In genomic region chr17:14640351-14641115, GRCm38 (mm10) we compare ENCODE assay signal across 10 mouse cellular contexts. TPM values are rescaled to one million over a fixed set of nuclear protein-coding genes. Genes with fewer than 3 reads are reported as not detected.
DNase-seq lines count a peak whose midpoint lies in the region; ATAC-seq lines count a peak whose summit lies in the region.
"Had no signal": no experiment of that assay in that cellular context is flagged by ENCODE, and none has a peak within 500 bp of the region (broad histone marks: within the 10 kb centered on the region; RNA-seq: fewer than 3 reads in every experiment).

No protein-coding gene starts in this region.

- H3K9ac ChIP-seq in liver, embryonic 13.5 days, result no peak overlapping the region
- H3K9ac ChIP-seq: liver, embryonic 14.5 days had no signal

- intact Hi-C loops in heart, postnatal 10 days (cut with DNase I), result no loop called here

- peak overlapping the region; percentile 47; the same call in 1 of the 2 replicates for H3K27ac ChIP-seq in liver, embryonic 13.5 days
- H3K27ac ChIP-seq: liver, embryonic 14.5 days had no signal

- no peak overlapping the region for H3K4me2 ChIP-seq in liver, embryonic 13.5 days

- ATAC-seq in liver, embryonic 13.5 days (ENCODE audit: low read depth), result no peak
- ATAC-seq in megakaryocyte progenitor cell, adult 5-6 weeks (replicated peaks; ENCODE audit: poor library complexity), result no peak

- WGBS in liver, embryonic 13.5 days (ENCODE audit: insufficient replicate concordance), result 68% methylated on average over 15 of the region's 15 CpGs

- DNase-seq in testis, postnatal 10 days (ENCODE audit: low spot score), result peak; percentile 65
- DNase-seq in testis, postnatal 14 days (ENCODE audit: low spot score), result no peak
- DNase-seq in heart, postnatal 10 days, result peak; percentile 79 to 80
- no peak for DNase-seq in liver, embryonic 13.5 days
- peak; percentile 55 to 79 for DNase-seq in urinary bladder, postnatal 4 days (ENCODE audit: low spot score in 2 of 2)
- DNase-seq in thymus, postnatal 25 days, result no peak
- DNase-seq in right cerebral cortex, postnatal 14 days, result no peak

- no peaks in the 10 kb centered on the region for H3K36me3 ChIP-seq in liver, embryonic 13.5 days

- no peak overlapping the region for H3K4me3 ChIP-seq in liver, embryonic 13.5 days (replicated peaks)

- no peaks in the 10 kb centered on the region for H3K9me3 ChIP-seq in liver, embryonic 13.5 days (replicated peaks)

- H3K4me1 ChIP-seq in liver, embryonic 13.5 days (replicated peaks), result no peaks in the 10 kb centered on the region

- no peaks in the 10 kb centered on the region for H3K27me3 ChIP-seq in liver, embryonic 13.5 days

RNA-seq across cellular contexts. Expression of gene Thbs2, which starts 53.5 kb away (rescaled TPM):
- total RNA-seq in heart, postnatal 10 days (2021), result 10 to 100 TPM; 54.2 to 57.8 TPM
- 1.0 and 1.1 TPM in 2 replicates for polyA plus RNA-seq in liver, embryonic 13.5 days (2015; fragmentation: Nextera tagmentation; extraction: Ambion mirVana)
- total RNA-seq in megakaryocyte progenitor cell, adult 5-6 weeks (2015), result not detected in 2 replicates
- total RNA-seq in megakaryocyte progenitor cell, adult 5-6 weeks (2017), result 0.12 TPM in 1 of 2 replicates, not detected in the other
- total RNA-seq: MEL had no signal

Comparison
In these comparisons a context has a peak if more than half of its experiments do, and no peak if none do; other contexts are left out.
1. DNase-seq: peak in testis, postnatal 10 days (single experiment), heart, postnatal 10 days (2 of 2) and urinary bladder, postnatal 4 days (2 of 2); none in testis, postnatal 14 days (single experiment), liver, embryonic 13.5 days (single experiment), thymus, postnatal 25 days (single experiment) and right cerebral cortex, postnatal 14 days (single experiment).
2. RNA of gene Thbs2, which starts 53.5 kb away (total RNA-seq): 54.2 to 57.8 TPM in heart, postnatal 10 days; 0.12 TPM in megakaryocyte progenitor cell, adult 5-6 weeks; every median in the first group is over 10 times any median in the second.